Mouse (Mus musculus) cerebellum, postnatal 36 days (tissue): ENCODE measurements around the gene Efna3.

Experiments
- DNase-seq, 2 experiments: peaks; one replicate each; pipeline ENCODE4 v3.0.0; 2021 to 2022; ENCODE audit warnings: mixed read lengths in 2 of 2

Efna3 gene

GRCm38 (mm10) chr3:89322514-89323165 lies at the start of gene Efna3:
Gene Efna3, minus strand, starts transcription at chr3:89322965.
- DNase-seq: peak; percentile 45 to 52

GRCm38 (mm10) chr3:89367338-89367737 lies 44.6 kb upstream of the Efna3 start:
- DNase-seq: no peak

GRCm38 (mm10) chr3:89365486-89366414 lies 43.0 kb upstream of the Efna3 start:
- DNase-seq: no peak

- DNase-seq: no peak
Measured at GRCm38 (mm10) chr3:89365153-89365485, 42.4 kb upstream of the Efna3 start, which contains the start of gene Dcst1. Gene Dcst1, minus strand, starts transcription at chr3:89365253.

- no peak for DNase-seq
Measured at GRCm38 (mm10) chr3:89364631-89365030, 41.9 kb upstream of the Efna3 start.

GRCm38 (mm10) chr3:89361675-89362074 lies 38.9 kb upstream of the Efna3 start, which contains the start of gene Dcst2:
Gene Dcst2, plus strand, starts transcription at chr3:89361975.
- DNase-seq: no peak

GRCm38 (mm10) chr3:89360237-89360636 lies 37.5 kb upstream of the Efna3 start:
- DNase-seq: no peak

GRCm38 (mm10) chr3:89359630-89360029 lies 36.9 kb upstream of the Efna3 start:
- no peak for DNase-seq

GRCm38 (mm10) chr3:89356029-89356428 lies 33.3 kb upstream of the Efna3 start:
- no peak for DNase-seq

- DNase-seq: no peak
Measured at GRCm38 (mm10) chr3:89355512-89355902, 32.7 kb upstream of the Efna3 start.

- DNase-seq: peak; percentile 90 to 92
Measured at GRCm38 (mm10) chr3:89354816-89355511, 32.2 kb upstream of the Efna3 start.

- no peak for DNase-seq
Measured at GRCm38 (mm10) chr3:89351271-89351670, 28.5 kb upstream of the Efna3 start.

- peak; percentile 91 to 95 for DNase-seq
Measured at GRCm38 (mm10) chr3:89349869-89350501, 27.2 kb upstream of the Efna3 start, which contains the start of gene Adam15. Gene Adam15, minus strand, starts transcription at chr3:89349996.

GRCm38 (mm10) chr3:89348911-89349868 lies 26.4 kb upstream of the Efna3 start:
- peak; percentile 26 to 40 for DNase-seq

GRCm38 (mm10) chr3:89347916-89348315 lies 25.2 kb upstream of the Efna3 start:
- no peak for DNase-seq

GRCm38 (mm10) chr3:89346815-89347540 lies 24.2 kb upstream of the Efna3 start:
- DNase-seq: no peak

GRCm38 (mm10) chr3:89343279-89343678 lies 20.5 kb upstream of the Efna3 start:
- DNase-seq: no peak

GRCm38 (mm10) chr3:89341794-89342193 lies 19.0 kb upstream of the Efna3 start:
- no peak for DNase-seq

- DNase-seq: peak; percentile 75 to 76
Measured at GRCm38 (mm10) chr3:89340465-89340864, 17.7 kb upstream of the Efna3 start.

- peak; percentile 59 to 62 for DNase-seq
Measured at GRCm38 (mm10) chr3:89339416-89339815, 16.7 kb upstream of the Efna3 start.
